Mouse (Mus musculus): ENCODE results near the gene Gm42906.

DNA sequence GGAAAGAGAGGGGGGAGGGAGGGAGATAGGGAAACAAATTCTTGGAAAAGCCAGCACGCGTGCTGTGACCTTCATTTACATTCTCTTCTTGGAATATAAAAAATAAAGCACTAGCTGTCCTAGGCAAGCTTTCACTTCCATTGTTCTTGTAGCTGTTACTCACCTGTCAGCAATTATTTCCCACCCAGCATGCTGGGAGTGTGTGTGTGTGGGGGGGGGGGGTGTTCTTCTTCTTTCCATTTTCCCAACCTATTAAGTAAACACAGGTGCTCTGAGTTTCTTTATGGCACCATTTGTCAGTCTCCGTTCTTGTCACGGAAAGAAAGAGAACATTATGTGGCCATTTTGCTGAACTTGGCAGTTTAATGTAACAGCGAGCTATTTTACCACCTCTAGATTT is 409.0 kb downstream of the Gm42906 start:
- no peak for TF ChIP-seq CTCF (conservative IDR thresholded peaks at IDR 0.05; ENCODE audit: low read length)
- TF ChIP-seq POU5F1 (IDR thresholded peaks at IDR 0.05; ENCODE audit: borderline replicate concordance, low read length) = no peak
- TF ChIP-seq NANOG (IDR thresholded peaks at IDR 0.05; ENCODE audit: borderline replicate concordance, low read length) = no peak
